Mouse (Mus musculus): ENCODE measurements at regions not wholly inside any gene's neighbourhood (a gene's known extent, or its start where the extent isn't known, plus 50 kb on each side); places are given as distances from the start of the nearest gene placed in this dataset.

GRCm38 (mm10) chr14:74112603-74113002 is 451.6 kb downstream of the Gm21750 start:
- intact Hi-C loops (cut with DNase I): loop anchor here (1.0 to 10.0 kb wide), 7 partner anchors 92 to 492 kb away; no protein-coding TSS in a partner anchor
- no peak for TF ChIP-seq CTCF (IDR thresholded peaks at IDR 0.05)

DNA sequence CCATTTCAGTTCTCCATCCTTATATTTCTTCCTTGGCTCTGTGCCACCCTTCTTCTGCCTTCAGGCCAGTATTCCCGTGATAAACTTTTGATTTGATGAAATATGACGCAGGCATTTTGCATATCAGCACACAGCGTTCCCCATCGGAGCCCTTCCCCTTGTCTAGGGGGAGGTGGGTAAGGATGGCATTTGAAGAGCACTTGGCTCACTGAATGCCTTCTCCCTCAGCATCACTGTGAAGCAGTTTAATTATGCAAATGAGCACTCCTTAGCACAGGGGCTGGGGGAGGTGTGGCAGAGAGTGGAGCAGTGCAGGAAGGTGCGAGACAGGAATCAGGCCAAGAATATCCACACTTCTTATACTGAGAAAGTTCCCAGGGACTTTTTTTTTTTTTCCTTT is 452.1 kb downstream of the Gm21750 start:
- intact Hi-C loops (cut with DNase I): loop anchor here (1.0 to 10.0 kb wide), 7 partner anchors 92 to 492 kb away; no protein-coding TSS in a partner anchor
- no peak for TF ChIP-seq CTCF (IDR thresholded peaks at IDR 0.05)
- Histone ChIP-seq H3K27ac (peak overlapping the region; percentile 51; the same call in 1 of the 2 replicates), H3K4me3 (no peak overlapping the region)
- peak; percentile 39 to 46 for DNase-seq (ENCODE audit: extremely low spot score in 1 of 2, low spot score in 2 of 2)

More at GRCm38 (mm10) chr14:74112603-74113002, 451.6 kb downstream of the Gm21750 start:
- Histone ChIP-seq H3K27ac (peak overlapping the region; percentile 51; the same call in 1 of the 2 replicates), H3K4me3 (no peak overlapping the region)
- no peak for DNase-seq (ENCODE audit: extremely low spot score in 1 of 2, low spot score in 2 of 2)

DNA sequence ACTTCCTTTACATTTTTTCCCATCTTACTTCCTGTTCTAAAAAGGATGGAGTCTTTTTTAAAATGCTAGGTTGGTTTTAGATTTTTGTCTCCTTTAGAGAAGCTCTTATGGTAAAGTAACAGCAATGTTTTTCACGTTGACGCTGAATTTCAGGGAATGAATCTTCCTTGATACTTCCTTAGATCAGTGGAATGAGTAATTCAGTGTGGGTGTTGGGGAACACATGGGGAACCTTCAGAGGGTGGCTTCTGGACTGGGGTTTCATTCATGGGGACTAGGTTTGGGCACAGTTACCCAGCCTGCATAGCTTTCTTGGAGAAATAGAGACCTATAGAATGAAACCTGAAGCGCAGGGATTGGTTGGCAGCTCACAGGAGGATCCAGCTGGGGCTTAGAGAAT is 452.5 kb downstream of the Gm21750 start:
- DNase-seq (ENCODE audit: extremely low spot score in 1 of 2, low spot score in 2 of 2): peak; percentile 9 to 12
- intact Hi-C loops (cut with DNase I): loop anchor here (1.0 to 10.0 kb wide), 7 partner anchors 91 to 491 kb away; no protein-coding TSS in a partner anchor
- TF ChIP-seq CTCF (IDR thresholded peaks at IDR 0.05): no peak
- peak overlapping the region; percentile 50; the same call in 1 of the 2 replicates for H3K27ac ChIP-seq
- no peak overlapping the region for H3K4me3 ChIP-seq

DNA sequence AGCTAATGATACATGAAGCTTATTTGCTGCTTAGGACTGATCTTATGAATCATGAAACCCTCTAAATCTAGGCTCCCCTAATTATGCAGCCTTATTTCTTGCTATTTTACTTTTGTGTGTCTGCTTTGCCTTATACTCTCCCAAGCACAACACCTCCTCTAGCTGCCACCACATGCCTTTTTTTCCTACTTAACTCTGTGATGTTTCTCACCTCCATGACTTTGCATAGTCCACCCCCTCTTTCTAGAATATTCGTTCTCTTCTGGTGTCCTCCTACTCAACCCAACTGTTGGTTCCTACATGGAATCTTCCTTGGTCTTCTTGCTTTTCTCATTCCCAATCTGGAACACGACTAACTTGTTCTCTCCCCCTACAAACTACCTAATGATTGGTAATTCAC is 456.7 kb downstream of the Gm21750 start:
- TF ChIP-seq CTCF (IDR thresholded peaks at IDR 0.05): no peak
- DNase-seq (ENCODE audit: extremely low spot score in 1 of 2, low spot score in 2 of 2): no peak
- Histone ChIP-seq H3K27ac (no peak overlapping the region), H3K4me3 (no peak overlapping the region)
- intact Hi-C loops (cut with DNase I): loop anchor here (10.0 kb wide), 6 partner anchors 87 to 487 kb away; no protein-coding TSS in a partner anchor

- Histone ChIP-seq H3K27ac (no peak overlapping the region), H3K4me3 (no peak overlapping the region)
- no peak for DNase-seq (ENCODE audit: extremely low spot score in 1 of 2, low spot score in 2 of 2)
- intact Hi-C loops (cut with DNase I): no loop called here
- no peak for TF ChIP-seq CTCF (IDR thresholded peaks at IDR 0.05)
These were observed 484.2 kb downstream of the Gm21750 start for GRCm38 (mm10) chr14:74145202-74145700.

- intact Hi-C loops (cut with DNase I): no loop called here
- no peak for TF ChIP-seq CTCF (IDR thresholded peaks at IDR 0.05)
- no peak for DNase-seq (ENCODE audit: extremely low spot score in 1 of 2, low spot score in 2 of 2)
- Histone ChIP-seq H3K4me3 (no peak overlapping the region), H3K27ac (no peak overlapping the region)
These were observed 474.4 kb upstream of the Htr2a start for GRCm38 (mm10) chr14:74166221-74166620.

DNA sequence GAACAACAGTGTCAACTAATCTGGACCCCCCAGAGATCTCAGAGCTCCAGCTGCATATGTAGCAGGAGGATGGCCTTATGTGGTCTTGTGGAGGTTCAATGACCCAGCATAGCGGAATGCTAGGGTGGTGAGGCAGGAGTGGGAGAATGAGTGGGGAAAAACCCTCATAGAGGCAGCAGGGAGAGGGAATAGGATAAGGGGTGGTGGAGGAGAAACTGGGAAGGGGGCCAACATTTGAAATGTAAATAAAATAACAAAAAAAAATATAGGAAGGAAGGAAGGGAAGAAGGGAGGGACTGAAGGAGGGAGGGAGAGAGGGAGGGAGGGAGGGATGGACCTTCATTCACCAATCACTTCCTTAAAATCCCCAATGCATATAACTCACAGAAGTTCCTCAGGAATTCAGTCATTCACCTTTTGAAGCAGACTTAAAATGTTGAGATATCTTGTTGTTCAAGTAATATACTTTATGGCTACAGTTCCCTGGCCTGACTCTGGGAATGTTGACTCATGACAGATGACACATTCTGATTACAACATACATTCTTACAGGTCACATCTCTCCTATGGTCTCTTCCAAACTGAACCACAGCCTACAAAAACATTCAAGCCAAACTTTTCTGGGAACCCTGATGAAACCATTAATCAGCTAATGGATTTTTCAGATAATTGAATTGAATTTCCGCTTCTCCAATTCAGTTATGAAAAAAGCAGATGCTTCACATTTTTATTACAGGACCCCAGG is 471.3 kb upstream of the Htr2a start:
- no peak for DNase-seq (ENCODE audit: extremely low spot score in 1 of 2, low spot score in 2 of 2)
- intact Hi-C loops (cut with DNase I): no loop called here
- Histone ChIP-seq H3K27ac (no peak overlapping the region), H3K4me3 (no peak overlapping the region)
- no peak for TF ChIP-seq CTCF (IDR thresholded peaks at IDR 0.05)

DNA sequence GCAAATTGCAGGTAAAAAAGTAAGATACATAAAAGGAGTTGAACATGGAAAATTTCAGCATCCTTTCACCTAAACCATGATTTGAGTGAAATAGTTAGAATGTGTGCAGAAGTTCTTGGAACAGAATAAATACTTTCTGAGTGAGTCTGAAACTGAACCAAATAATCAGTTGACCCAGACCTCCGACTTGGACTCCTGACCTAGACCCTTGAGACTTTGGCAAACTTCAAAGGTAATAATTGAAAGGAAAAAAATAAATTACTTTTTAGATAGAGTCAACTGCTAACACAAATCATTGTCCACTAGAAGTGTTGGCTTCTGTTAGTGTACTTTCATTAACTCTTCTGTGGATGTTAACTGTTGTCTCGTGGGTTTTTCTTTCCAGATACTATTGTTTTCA is 460.6 kb upstream of the Htr2a start:
- no peak for TF ChIP-seq CTCF (IDR thresholded peaks at IDR 0.05)
- intact Hi-C loops (cut with DNase I): no loop called here
- H3K4me3 ChIP-seq: no peak overlapping the region
- no peak overlapping the region for H3K27ac ChIP-seq
- no peak for DNase-seq (ENCODE audit: extremely low spot score in 1 of 2, low spot score in 2 of 2)

DNA sequence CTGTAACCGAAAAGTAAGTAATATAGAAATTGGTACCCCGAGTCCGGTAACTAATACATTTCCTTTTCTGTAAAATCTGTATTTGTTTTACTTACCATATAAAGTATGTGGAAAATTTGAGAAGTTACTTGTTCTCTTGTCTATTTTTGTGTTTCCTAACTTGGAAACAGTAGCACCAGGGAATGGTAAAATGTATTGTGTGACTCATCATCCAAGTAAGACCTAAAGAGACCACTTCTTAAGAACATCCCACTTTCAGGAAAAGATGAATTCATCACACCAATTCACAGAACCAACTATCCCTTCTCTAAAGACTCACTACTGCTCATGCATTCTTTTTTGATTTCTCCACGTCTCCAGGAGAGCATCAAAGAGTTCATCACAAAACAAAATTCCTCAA is 457.6 kb upstream of the Htr2a start:
- no peak overlapping the region for H3K27ac ChIP-seq
- DNase-seq (ENCODE audit: extremely low spot score in 1 of 2, low spot score in 2 of 2): no peak
- H3K4me3 ChIP-seq: no peak overlapping the region
- no peak for TF ChIP-seq CTCF (IDR thresholded peaks at IDR 0.05)
- intact Hi-C loops (cut with DNase I): no loop called here

GRCm38 (mm10) chr14:74201710-74202109 is 438.9 kb upstream of the Htr2a start:
- no peak overlapping the region for H3K4me3 ChIP-seq
- DNase-seq (ENCODE audit: extremely low spot score in 1 of 2, low spot score in 2 of 2): peak in 1 of 2 experiments; percentile 22
- H3K27ac ChIP-seq: peak overlapping the region; percentile 19
- intact Hi-C loops (cut with DNase I): loop anchor here (2.0 to 10.0 kb wide), 3 partner anchors 51 to 493 kb away; no protein-coding TSS in a partner anchor
- no peak for TF ChIP-seq CTCF (IDR thresholded peaks at IDR 0.05)

- intact Hi-C loops (cut with DNase I): loop anchor here (10.0 kb wide), 1 partner anchor 90 kb away; no protein-coding TSS in a partner anchor
- no peak for DNase-seq (ENCODE audit: extremely low spot score in 1 of 2, low spot score in 2 of 2)
- Histone ChIP-seq H3K4me3 (no peak overlapping the region), H3K27ac (peak overlapping the region; percentile 47)
- no peak for TF ChIP-seq CTCF (IDR thresholded peaks at IDR 0.05)
These were observed 435.6 kb upstream of the Htr2a start for GRCm38 (mm10) chr14:74205011-74205410.

- TF ChIP-seq CTCF (IDR thresholded peaks at IDR 0.05): no peak
- no peak overlapping the region for H3K27ac ChIP-seq
- DNase-seq (ENCODE audit: extremely low spot score in 1 of 2, low spot score in 2 of 2): no peak
- H3K4me3 ChIP-seq: no peak overlapping the region
- intact Hi-C loops (cut with DNase I): no loop called here
These were observed 422.7 kb upstream of the Htr2a start for GRCm38 (mm10) chr14:74217914-74218446.
